Mouse (Mus musculus) liver, adult 2 months (tissue): ENCODE data around the gene Zfp446.

Experiments
- CTCF ChIP-seq: fragments of 200-500 bp; IDR thresholded peaks from 2 replicates; pipeline ENCODE4 v1.5.1; 2011; ENCODE audit warnings: low read depth, low read length, control low read depth
- POLR2A ChIP-seq: fragments of 200-500 bp; IDR thresholded peaks from 2 replicates; pipeline ENCODE4 v1.6.1; 2011; ENCODE audit warnings: low read length, control low read depth; ENCODE audit not compliant: insufficient read depth; ENCODE audit errors: extremely low read depth

- TF ChIP-seq CTCF (no peak), POLR2A (no peak)
Measured at GRCm38 (mm10) chr7:12995862-12996261, 18.2 kb downstream of the Zfp446 start.
